Mouse (Mus musculus): ENCODE results near the gene Tmem110. TPM values are rescaled to one million over a fixed set of nuclear protein-coding genes. Genes with fewer than 3 reads are reported as not detected.
A peak's percentile ranks its signal among the peaks of the same experiment; 100 is the strongest.

The Tmem110 gene
- total RNA-seq (2015; ENCODE audit: low replicate concordance) (2.1 and 11.3 TPM in 2 replicates), total RNA-seq (2017; ENCODE audit: low replicate concordance) (0.98 and 2.2 TPM in 2 replicates)

DNA sequence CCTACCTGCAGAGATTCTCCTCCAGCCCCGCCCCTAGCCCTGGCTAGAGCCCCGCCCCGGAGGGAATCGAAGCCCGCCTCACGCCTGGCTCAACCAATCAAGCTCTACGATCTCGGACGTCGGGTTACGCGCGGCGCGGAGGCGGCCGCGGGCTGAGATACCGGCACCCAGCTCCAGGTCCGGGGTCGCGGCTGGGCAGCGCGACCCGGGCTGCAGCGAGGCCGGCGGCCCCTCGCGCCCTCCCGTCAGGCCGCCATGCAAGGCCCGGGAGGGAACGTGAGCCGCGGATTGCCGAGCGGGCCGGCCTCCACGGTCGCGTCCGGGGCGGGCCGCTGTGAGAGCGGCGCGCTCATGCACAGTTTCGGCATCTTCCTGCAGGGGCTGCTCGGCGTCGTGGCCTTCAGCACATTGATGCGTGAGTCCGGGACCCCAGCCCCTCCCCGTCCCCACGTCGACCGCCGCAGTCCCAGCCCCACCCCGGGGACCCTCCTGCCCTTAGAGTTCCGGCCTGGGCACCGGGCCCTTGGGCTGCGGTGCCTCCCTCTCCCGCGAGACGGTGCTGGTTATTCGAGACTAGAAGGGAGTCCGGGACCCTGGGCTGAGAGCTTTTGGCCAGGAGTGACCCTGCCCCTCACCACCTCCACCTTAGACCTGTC, at the start of gene Tmem110:
TSS of gene Tmem110 (plus strand) at position 115 of the 656 bp plus-strand sequence.
- peak; percentile 94 for ATAC-seq (replicated peaks; ENCODE audit: low FRiP score, poor library complexity, severe bottlenecking)

GRCm38 (mm10) chr14:30784614-30785013, 40.8 kb upstream of the Tmem110 start:
- ATAC-seq (replicated peaks; ENCODE audit: low FRiP score, poor library complexity, severe bottlenecking) = no peak

DNA sequence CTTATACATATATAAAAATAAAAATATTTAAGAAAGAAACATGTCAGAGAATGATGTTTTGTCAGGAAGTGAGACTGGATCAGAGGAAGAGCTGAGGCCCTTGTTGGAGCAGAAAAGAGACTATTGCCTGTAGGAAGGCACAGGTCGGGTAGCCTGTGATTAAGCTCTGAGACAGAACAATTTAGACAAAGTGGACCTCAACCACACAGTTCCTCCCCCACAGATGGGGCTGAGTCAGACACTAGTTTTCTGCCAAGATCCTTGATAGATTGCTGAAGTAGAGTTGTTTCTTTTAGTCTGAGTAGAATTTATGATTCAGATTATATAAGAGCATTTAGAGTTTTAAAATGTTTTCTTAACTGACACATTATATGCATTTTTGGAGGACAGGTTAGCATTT, 35.9 kb upstream of the Tmem110 start:
- ATAC-seq (replicated peaks; ENCODE audit: low FRiP score, poor library complexity, severe bottlenecking) = no peak

DNA sequence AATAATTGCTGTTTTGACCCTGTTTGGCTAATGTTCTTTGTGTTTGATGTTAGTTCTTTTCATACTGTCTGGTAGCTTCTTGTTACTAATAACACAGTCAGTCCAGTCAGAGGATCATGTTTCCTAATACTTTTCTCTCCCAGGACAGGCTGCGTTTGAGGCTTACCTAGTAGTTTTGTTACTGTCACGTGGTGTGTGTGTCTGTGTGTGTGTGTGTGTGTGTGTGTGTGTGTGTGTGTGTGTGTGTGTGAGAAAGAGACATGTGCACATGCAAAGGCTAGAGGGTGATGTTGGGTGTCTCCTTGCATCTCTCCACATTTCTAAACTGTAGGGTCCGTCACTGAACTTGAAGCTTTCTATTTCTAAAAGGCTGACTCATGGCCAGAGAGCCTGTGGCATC, 32.5 kb upstream of the Tmem110 start:
- no peak for ATAC-seq (replicated peaks; ENCODE audit: low FRiP score, poor library complexity, severe bottlenecking)

- ATAC-seq (replicated peaks; ENCODE audit: low FRiP score, poor library complexity, severe bottlenecking) = no peak
Observed at GRCm38 (mm10) chr14:30801756-30802155, 23.6 kb upstream of the Tmem110 start.

DNA sequence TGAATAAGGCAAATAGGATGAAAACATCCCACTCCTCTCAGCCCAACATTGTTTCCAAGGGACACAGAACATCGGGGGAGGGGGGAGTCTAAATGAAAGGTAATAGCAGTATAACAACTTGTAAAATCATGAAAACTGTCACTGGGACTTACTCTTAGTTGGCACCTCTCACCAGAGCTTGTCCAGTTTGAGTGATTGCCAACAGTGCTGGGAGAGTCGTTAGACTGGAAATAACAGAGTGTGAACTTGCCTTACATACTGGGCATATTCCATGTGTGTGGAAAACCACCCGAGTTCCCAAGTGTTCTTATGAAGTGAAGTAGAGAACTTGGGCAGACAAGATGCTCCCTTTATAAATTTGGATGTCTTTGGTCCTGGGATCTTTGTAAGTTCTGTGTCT, 4.3 kb upstream of the Tmem110 start:
- ATAC-seq (replicated peaks; ENCODE audit: low FRiP score, poor library complexity, severe bottlenecking) = no peak

DNA sequence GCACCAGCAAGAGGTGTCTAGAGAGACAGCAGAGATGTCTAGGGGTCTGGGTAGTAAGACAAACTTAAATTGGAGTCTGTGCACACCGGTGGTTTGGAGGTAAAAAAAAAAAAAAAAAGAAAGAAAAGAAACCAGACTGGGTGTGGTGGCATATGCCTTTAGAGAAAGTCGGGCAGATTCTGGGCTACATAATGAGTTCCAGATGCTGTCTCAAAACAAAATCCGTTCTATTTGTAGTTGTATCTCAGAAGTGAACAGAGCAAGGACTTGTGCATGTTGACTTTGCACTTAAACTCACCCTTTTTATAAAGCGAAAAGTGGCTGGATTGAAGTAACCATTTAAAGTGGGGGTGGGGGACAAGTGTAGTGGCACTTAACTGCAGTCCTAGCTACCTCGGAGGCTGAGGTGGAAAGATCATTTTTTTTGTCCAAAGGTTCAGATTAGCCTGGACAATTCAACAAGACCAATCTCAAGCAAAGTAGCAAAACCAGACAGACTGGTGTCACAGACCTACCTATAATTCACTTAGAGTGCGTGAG, 864 bp upstream of the Tmem110 start:
- no peak for ATAC-seq (replicated peaks; ENCODE audit: low FRiP score, poor library complexity, severe bottlenecking)

GRCm38 (mm10) chr14:30825021-30825475, 342 bp upstream of the Tmem110 start:
- ATAC-seq (replicated peaks; ENCODE audit: low FRiP score, poor library complexity, severe bottlenecking) = no peak

GRCm38 (mm10) chr14:30826174-30827140, 1.1 kb downstream of the Tmem110 start:
- no peak for ATAC-seq (replicated peaks; ENCODE audit: low FRiP score, poor library complexity, severe bottlenecking)

DNA sequence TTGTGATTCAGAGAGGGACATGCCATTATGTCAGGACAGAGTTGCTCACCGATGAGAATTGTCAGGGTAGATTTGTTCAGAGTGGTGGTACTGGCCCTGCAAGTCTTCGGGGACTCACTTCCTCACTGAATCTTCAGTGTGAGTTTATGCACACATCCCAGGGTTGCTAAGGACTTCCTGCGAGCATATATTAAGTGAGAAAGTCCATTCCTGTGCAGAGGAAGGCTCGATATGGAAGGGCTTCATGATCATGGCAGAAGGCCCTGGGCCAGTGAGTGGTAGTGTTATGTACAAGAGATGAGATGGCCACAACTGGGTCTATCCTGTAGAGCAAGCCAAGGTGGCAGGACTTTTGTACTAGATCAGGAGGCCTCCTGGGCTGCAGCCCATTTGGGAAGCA, 2.1 kb downstream of the Tmem110 start:
- no peak for ATAC-seq (replicated peaks; ENCODE audit: low FRiP score, poor library complexity, severe bottlenecking)

DNA sequence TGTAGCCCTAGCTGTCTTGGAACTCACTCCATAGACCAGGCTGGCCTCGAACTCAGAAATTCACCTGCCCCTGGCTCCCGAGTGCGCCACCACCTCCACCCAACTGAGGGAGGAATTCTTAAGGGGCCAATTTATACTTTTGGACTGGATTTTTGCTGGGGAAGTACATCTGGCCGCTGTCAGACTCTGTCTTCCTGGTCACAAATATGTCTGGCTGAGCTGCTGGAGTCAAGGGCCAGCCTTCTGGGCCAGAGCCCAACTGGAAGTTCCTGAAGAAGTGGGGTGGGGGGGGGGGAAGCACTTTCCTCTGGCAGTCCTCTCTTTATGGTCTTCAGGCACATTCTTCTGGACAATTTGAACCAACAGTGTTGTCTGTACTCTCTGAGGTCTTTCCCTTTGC, 2.7 kb downstream of the Tmem110 start:
- no peak for ATAC-seq (replicated peaks; ENCODE audit: low FRiP score, poor library complexity, severe bottlenecking)

- ATAC-seq (replicated peaks; ENCODE audit: low FRiP score, poor library complexity, severe bottlenecking) = no peak
Observed at GRCm38 (mm10) chr14:30828635-30829460, 3.5 kb downstream of the Tmem110 start.

DNA sequence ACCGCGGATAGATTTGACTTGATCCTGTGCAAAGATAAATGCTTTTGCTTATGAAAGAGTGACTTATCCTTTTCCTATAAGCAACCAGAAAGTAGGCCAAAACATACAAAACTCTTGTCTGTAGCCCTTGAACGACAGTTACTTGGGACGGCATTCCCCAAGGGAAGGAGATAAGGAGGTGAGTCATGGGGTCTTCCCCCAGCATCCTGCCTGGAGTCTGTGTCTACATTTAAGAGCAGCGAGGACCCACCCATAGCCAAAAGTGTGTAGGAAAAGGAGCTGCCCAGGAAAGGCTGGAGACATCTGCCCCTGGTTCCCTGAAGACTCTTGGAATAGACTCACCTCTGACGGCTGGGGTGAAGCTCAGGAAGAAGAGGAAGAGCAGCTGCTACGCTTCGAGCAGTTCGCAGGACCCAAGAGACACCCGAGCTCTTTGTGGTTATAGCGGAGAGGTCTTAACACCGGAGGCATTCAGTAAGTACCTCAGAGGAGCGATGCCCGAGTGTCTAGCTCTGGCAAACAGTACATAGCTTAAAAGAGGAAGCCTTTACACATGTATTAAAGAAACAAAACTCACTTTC, 12.1 kb downstream of the Tmem110 start:
- ATAC-seq (replicated peaks; ENCODE audit: low FRiP score, poor library complexity, severe bottlenecking) = no peak

DNA sequence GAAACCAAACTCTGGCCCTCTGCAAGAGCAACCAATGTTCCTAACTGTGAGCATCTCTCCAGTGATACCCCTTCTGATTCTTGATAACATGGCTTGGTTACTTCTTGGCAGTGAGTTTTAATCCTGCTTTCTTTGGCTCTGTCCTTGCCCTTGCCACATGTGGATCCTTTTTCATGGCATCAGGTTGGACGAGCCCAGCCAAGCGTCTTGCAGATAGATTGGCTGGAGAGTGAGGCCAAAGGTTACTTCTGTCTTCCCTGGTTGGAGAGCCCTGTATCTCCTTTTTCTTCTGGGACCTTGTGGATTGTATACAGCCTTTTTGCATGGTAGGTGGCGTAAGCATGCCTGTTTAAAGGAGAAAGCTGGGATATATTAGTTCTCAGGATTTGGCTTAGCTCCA, 18.3 kb downstream of the Tmem110 start:
- no peak for ATAC-seq (replicated peaks; ENCODE audit: low FRiP score, poor library complexity, severe bottlenecking)

DNA sequence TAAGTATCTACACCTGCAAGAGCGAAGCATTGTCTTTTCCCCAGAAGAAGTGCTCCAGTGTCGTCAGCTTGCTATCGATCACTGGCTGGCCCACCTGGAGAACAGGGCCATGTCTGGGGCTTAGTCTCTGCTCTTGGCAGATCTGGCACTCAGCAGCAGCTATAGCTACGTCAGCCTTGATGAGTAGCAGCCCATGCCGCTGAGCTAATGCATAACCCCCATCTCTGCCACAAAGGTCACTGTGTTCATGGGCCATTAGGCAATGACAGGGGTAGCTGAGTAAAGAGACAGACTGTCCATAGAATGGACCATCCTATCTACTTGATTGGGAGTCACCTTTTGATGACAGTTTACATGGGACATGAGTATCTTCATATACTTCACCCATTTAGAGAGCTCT, 25.1 kb downstream of the Tmem110 start:
- ATAC-seq (replicated peaks; ENCODE audit: low FRiP score, poor library complexity, severe bottlenecking) = no peak

DNA sequence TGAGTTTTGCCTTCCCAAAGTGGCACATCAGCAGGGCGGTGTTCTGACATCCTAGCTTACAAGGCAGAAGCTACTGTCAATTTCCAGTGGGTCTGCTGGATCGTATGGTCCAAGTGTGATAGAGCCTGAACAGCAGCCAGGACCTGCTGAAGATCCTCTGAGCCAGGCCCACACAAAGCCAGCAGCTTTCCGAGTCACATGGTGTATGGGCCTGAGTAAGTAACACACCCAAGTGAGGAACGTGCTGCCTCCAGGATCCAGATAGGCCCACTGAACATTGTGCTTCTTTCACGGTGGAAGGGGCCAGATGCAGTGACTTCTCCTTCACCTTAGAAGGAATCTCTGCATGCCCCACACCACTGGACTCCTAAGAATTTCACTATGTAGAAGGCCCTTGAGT, 26.9 kb downstream of the Tmem110 start:
- ATAC-seq (replicated peaks; ENCODE audit: low FRiP score, poor library complexity, severe bottlenecking) = no peak

- no peak for ATAC-seq (replicated peaks; ENCODE audit: low FRiP score, poor library complexity, severe bottlenecking)
Observed at GRCm38 (mm10) chr14:30855316-30855715, 29.9 kb downstream of the Tmem110 start.

- ATAC-seq (replicated peaks; ENCODE audit: low FRiP score, poor library complexity, severe bottlenecking) = no peak
Observed at GRCm38 (mm10) chr14:30856885-30857507, 31.6 kb downstream of the Tmem110 start.

- no peak for ATAC-seq (replicated peaks; ENCODE audit: low FRiP score, poor library complexity, severe bottlenecking)
Observed at GRCm38 (mm10) chr14:30857990-30858389, 32.6 kb downstream of the Tmem110 start.
